Mouse (Mus musculus) heart, postnatal 25 days (tissue): ENCODE data around the gene Phactr1. TPM values are rescaled to one million over a fixed set of nuclear protein-coding genes. Genes with fewer than 3 reads are reported as not detected.
A peak's percentile ranks its signal among the peaks of the same experiment; 100 is the strongest.

Experiments
- DNase-seq: peaks from one replicate; pipeline ENCODE4 v3.0.0; 2022; ENCODE audit warnings: low spot score
- intact Hi-C: fragments of 180-260 bp; cut with DNase I; formaldehyde crosslinking; loops from one replicate; pipeline ENCODE4 v1.15.1; 2025
- total RNA-seq, 2 experiments: library from RNA; stranded (reverse); gene quantifications; 2 replicates each; pipeline ENCODE4 v1.2.3; 2021

Phactr1 gene
- total RNA-seq, 2 experiments from 2014 or later: 3.4 to 5.1 TPM

- intact Hi-C loops: no loop called here
- DNase-seq: no peak
Observed at GRCm38 (mm10) chr13:42996188-42996587, 315.8 kb downstream of the Phactr1 start.

GRCm38 (mm10) chr13:42999287-42999686 is 318.9 kb downstream of the Phactr1 start:
- no peak for DNase-seq
- intact Hi-C loops: no loop called here

GRCm38 (mm10) chr13:43005131-43005579 is 324.7 kb downstream of the Phactr1 start:
- DNase-seq: peak; percentile 15
- intact Hi-C loops: no loop called here

GRCm38 (mm10) chr13:43008466-43008865 is 328.0 kb downstream of the Phactr1 start:
- intact Hi-C loops: no loop called here
- DNase-seq: no peak

- DNase-seq: no peak
- intact Hi-C loops: no loop called here
Observed at GRCm38 (mm10) chr13:43009596-43009995, 329.2 kb downstream of the Phactr1 start.

- intact Hi-C loops: no loop called here
- no peak for DNase-seq
Observed at GRCm38 (mm10) chr13:43011516-43011915, 331.1 kb downstream of the Phactr1 start.

GRCm38 (mm10) chr13:43013984-43014383 is 333.6 kb downstream of the Phactr1 start:
- DNase-seq: no peak
- intact Hi-C loops: no loop called here

- intact Hi-C loops: no loop called here
- DNase-seq: no peak
Observed at GRCm38 (mm10) chr13:43015768-43016167, 335.3 kb downstream of the Phactr1 start.

- intact Hi-C loops: no loop called here
Observed at GRCm38 (mm10) chr13:43018863-43019262, 338.4 kb downstream of the Phactr1 start.

GRCm38 (mm10) chr13:43021031-43021430 is 340.6 kb downstream of the Phactr1 start:
- no peak for DNase-seq
- intact Hi-C loops: no loop called here

More at GRCm38 (mm10) chr13:43018863-43019262, 338.4 kb downstream of the Phactr1 start:
- no peak for DNase-seq

GRCm38 (mm10) chr13:43023005-43023404 is 342.6 kb downstream of the Phactr1 start:
- DNase-seq: no peak
- intact Hi-C loops: no loop called here

GRCm38 (mm10) chr13:43027568-43027967 is 347.1 kb downstream of the Phactr1 start:
- intact Hi-C loops: no loop called here
- DNase-seq: no peak

- intact Hi-C loops: no loop called here
- DNase-seq: no peak
Observed at GRCm38 (mm10) chr13:43030222-43030621, 349.8 kb downstream of the Phactr1 start.

- DNase-seq: no peak
- intact Hi-C loops: no loop called here
Observed at GRCm38 (mm10) chr13:43032451-43032850, 352.0 kb downstream of the Phactr1 start.

GRCm38 (mm10) chr13:43036510-43036909 is 356.1 kb downstream of the Phactr1 start:
- intact Hi-C loops: no loop called here
- DNase-seq: no peak

- intact Hi-C loops: no loop called here
- no peak for DNase-seq
Observed at GRCm38 (mm10) chr13:43042766-43043165, 362.3 kb downstream of the Phactr1 start.

GRCm38 (mm10) chr13:43048553-43048952 is 368.1 kb downstream of the Phactr1 start:
- DNase-seq: no peak
- intact Hi-C loops: no loop called here

- intact Hi-C loops: no loop called here
- DNase-seq: no peak
Observed at GRCm38 (mm10) chr13:43053201-43053600, 372.8 kb downstream of the Phactr1 start.

- no peak for DNase-seq
- intact Hi-C loops: no loop called here
Observed at GRCm38 (mm10) chr13:43055136-43055535, 374.7 kb downstream of the Phactr1 start.

- DNase-seq: no peak
- intact Hi-C loops: no loop called here
Observed at GRCm38 (mm10) chr13:43057104-43057503, 376.7 kb downstream of the Phactr1 start.

- DNase-seq: no peak
- intact Hi-C loops: no loop called here
Observed at GRCm38 (mm10) chr13:43063355-43063754, 382.9 kb downstream of the Phactr1 start.

- no peak for DNase-seq
- intact Hi-C loops: no loop called here
Observed at GRCm38 (mm10) chr13:43068716-43069265, 388.4 kb downstream of the Phactr1 start.
